Mouse (Mus musculus): ENCODE results near the gene Hist2h2ac. TPM values are rescaled to one million over a fixed set of nuclear protein-coding genes. Genes with fewer than 3 reads are reported as not detected.
"Not testable (repeated sequence)": the region's sequence is repeated elsewhere in the genome, so short reads cannot be mapped to it uniquely, and the experiment has no call there.

Gene Hist2h2ac
- total RNA-seq, 2 experiments from 2014 or later = 37.8 to 39.8 TPM

GRCm38 (mm10) chr3:96192977-96193376, 27.7 kb downstream of the Hist2h2ac start:
- no peak for DNase-seq (ENCODE audit: low spot score in 2 of 2)

DNA sequence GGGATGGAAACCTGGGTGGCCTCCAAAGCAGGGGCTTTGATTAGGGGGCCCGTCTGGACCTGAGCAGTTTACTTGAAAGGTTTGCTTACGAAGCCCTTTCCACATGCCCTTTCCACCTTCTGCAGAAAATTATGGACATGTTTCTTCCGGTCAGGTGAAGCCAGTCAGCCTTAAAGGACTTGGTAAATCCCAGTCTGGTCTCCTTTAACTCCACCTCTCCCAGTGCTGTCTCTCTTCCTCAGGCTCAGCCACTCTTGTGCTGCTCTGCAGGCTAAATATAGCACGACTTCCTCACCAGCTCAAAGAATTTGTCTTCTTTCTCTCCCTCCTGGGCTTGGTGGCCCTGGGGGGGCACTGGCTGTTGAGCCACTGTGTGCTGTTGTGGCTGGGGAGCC, 38.3 kb downstream of the Hist2h2ac start:
- no peak for DNase-seq (ENCODE audit: low spot score in 2 of 2)

GRCm38 (mm10) chr3:96181510-96182381, 38.9 kb downstream of the Hist2h2ac start:
- no peak for DNase-seq (ENCODE audit: low spot score in 2 of 2)

GRCm38 (mm10) chr3:96180727-96181477, 39.8 kb downstream of the Hist2h2ac start, which contains the start of gene Sv2a:
Sv2a (plus strand) TSS chr3:96181151.
- DNase-seq (ENCODE audit: low spot score in 2 of 2) = peak in 1 of 2 experiments; percentile 38

DNA sequence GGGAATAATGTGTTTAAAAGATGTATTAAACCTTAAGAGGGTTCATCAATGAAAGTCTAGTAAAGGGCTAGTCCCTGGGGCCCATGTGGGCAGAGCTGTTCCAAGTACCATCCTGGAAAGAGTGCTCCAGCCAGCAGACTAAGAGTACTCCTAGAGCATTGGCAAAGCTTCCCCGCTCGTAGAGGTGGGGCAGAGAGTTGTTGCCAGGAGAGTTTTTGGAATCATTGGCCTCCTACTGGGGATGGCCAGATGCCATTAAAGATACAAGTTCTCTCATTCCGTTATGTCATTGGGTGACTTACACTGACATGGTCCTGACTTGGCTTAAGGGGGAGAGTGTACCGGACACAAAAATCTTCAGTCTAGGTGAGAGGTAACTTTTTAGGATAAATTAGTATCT, 41.1 kb downstream of the Hist2h2ac start:
- DNase-seq (ENCODE audit: low spot score in 2 of 2) = no peak

- no peak for DNase-seq (ENCODE audit: low spot score in 2 of 2)
Measured at GRCm38 (mm10) chr3:96178902-96179301, 41.8 kb downstream of the Hist2h2ac start.

GRCm38 (mm10) chr3:96178427-96178826, 42.3 kb downstream of the Hist2h2ac start:
- no peak for DNase-seq (ENCODE audit: low spot score in 2 of 2)

DNA sequence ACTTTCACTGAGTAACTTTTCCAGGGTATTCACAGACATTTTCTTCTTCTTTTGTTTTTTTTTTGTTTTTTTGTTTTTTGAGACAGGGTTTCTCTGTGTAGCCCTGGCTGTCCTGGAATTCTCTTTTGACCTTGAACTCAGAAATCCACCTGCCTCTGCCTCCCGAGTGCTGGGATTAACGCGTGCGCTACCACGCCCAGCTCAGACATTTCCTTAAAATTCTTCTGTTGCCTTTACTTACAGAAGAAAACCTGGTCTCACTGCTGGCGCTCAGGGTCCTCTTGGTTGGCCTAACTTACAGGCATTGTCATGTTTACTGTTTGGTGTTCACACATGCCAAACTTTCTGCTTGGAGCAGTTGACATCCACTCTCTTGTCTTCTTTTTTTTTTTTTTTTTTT, 45.4 kb downstream of the Hist2h2ac start:
- DNase-seq (ENCODE audit: low spot score in 2 of 2) = no peak

DNA sequence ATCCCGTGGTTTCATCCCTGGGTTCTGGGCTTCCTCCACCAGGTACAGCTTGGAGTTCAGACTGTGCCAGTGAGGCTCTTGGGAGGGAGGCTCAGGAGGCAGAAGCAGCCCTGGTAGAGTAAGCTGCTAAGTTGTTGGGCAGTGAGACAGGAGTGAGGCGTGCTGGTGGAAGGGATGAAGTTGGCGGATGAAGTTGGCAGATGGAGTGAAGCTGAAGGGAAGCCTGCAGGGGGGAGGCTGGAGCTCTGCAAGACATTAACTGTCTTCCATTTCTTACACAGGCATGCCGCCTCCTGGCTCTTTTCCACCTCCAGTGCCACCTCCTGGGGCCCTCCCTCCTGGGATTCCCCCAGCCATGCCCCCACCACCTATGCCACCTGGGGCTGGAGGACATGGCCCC, 46.6 kb downstream of the Hist2h2ac start:
- DNase-seq (ENCODE audit: low spot score in 2 of 2) = not testable (repeated sequence)

DNA sequence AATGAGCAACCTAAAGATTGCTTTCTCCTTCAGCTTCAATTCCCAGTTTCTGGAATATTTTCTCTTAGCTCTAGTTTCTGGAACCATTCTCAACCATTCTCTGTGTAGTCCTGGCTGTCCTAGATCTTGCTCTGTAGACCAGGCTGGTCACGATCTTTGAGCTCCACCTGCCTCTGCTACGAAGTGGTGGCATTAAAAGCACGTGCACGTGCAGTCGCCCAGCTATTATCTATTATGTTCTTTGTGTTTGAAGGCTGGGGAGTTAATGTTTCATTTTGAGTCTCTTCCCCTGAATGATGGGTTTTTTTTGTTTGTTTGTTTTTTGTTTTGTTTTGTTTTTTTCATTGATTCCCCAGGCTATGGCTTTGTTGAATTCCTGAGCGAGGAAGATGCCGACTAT, 47.5 kb downstream of the Hist2h2ac start:
- DNase-seq (ENCODE audit: low spot score in 2 of 2) = no peak

DNA sequence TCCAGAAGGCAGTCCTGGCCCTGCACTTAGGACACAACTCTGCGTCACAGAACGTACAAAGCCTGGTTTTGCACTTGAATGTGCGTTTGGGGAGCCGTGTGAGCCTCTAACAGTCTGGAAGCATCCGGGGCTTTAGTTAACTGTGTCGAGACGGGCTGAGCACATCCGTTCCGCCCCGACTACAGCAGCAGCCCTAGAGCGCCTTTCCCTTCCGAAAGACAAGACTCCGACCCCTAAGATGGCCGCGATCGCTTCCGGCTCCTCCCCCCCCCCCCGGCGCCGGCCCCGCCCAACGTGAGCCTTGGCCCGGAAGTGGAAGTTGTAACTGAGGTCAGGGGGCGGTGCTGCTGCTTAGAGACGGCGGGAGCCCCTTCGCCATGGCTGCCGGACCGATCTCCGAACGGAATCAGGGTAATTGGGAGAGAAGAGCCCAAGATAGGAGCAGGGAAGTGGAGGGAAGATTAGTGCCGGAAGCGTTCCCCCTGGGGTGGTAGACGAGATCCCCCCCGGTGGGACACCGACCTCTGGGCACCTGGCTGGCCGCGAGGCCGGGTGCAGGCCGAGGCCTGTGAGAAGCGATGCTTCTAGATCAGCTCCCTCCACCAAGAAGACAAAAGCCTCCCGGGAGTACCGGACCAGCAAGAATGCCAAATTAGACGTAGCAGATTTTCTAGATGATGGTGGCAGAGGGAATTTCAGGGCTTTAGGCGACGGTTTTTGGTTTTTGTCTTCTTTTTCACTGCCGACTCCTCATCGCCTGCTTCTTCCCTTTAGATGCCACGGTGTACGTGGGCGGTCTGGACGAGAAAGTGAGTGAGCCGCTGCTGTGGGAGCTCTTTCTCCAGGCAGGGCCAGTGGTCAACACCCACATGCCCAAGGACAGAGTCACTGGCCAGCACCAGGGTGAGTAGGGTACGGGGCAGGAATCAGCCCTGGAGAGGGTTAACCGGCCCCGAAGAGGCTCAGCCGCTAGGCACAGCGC, 48.2 kb downstream of the Hist2h2ac start, which contains the start of gene Sf3b4:
Sf3b4 (plus strand) TSS at position 136 of the 982 bp plus-strand sequence.
- peak; percentile 79 to 81 for DNase-seq (ENCODE audit: low spot score in 2 of 2)

GRCm38 (mm10) chr3:96171583-96172196, 49.0 kb downstream of the Hist2h2ac start:
- DNase-seq (ENCODE audit: low spot score in 2 of 2) = no peak

GRCm38 (mm10) chr3:96170976-96171545, 49.6 kb downstream of the Hist2h2ac start:
- DNase-seq (ENCODE audit: low spot score in 2 of 2) = no peak

Small RNAs within 50 kb of the gene (microRNA-seq; reads per million reads assigned to microRNA genes)
- gene Gm44492 (ENCODE audit: borderline number of aligned reads in 2 of 2) = 0 reads per million in 2 experiments
- 0 reads per million in 2 experiments for gene Gm47311 (ENCODE audit: borderline number of aligned reads in 2 of 2)
- gene Gm47313 (ENCODE audit: borderline number of aligned reads in 2 of 2) = 0 reads per million in 2 experiments

Other genes starting within 250 kb of the Hist2h2ac start
- gene Plekho1, start 224.9 kb downstream of the Hist2h2ac start, total RNA-seq (2021) = 10 to 100 TPM; 20.9 to 32.2 TPM
- gene Vps45, start 162.4 kb downstream of the Hist2h2ac start, total RNA-seq (2021) = 10 to 100 TPM; 26.4 to 31.4 TPM
- gene Otud7b, start 116.4 kb downstream of the Hist2h2ac start, total RNA-seq (2021) = 10 to 100 TPM; 32.1 to 35.0 TPM
- 10 to 100 TPM; 19.4 to 28.7 TPM for gene Mtmr11, start 58.9 kb downstream of the Hist2h2ac start, total RNA-seq (2021)
- gene Sf3b4, start 48.5 kb downstream of the Hist2h2ac start, total RNA-seq (2021) = 10 to 100 TPM; 56.6 to 57.0 TPM
- gene Sv2a, start 39.7 kb downstream of the Hist2h2ac start, total RNA-seq (2021) = 1 to 10 TPM; 9.3 to 9.4 TPM
- gene Bola1, start 1.2 kb downstream of the Hist2h2ac start, total RNA-seq (2021) = 10 to 100 TPM; 30.3 to 35.8 TPM
- gene Hist2h2ab, start 1.0 kb downstream of the Hist2h2ac start, total RNA-seq (2021) = 1 to 10 TPM; 4.9 to 5.1 TPM
- 10 to 100 TPM; 17.3 to 19.9 TPM for gene Hist2h2be, start 239 bp upstream of the Hist2h2ac start, total RNA-seq (2021)
- 10 to 100 TPM; 17.4 to 18.8 TPM for gene Hist2h3c2, start 18.2 kb upstream of the Hist2h2ac start, total RNA-seq (2021)
- gene Hist2h2aa2, start 19.4 kb upstream of the Hist2h2ac start, total RNA-seq (2021) = 100 to 1,000 TPM; 358 to 442 TPM
- 1 to 10 TPM; 7.7 to 9.6 TPM for gene Hist2h2aa1, start 24.6 kb upstream of the Hist2h2ac start, total RNA-seq (2021)
- gene Hist2h3c1, start 25.8 kb upstream of the Hist2h2ac start, total RNA-seq (2021) = not detected
- 10 to 100 TPM; 21.2 to 22.1 TPM for gene Hist2h4, start 42.4 kb upstream of the Hist2h2ac start, total RNA-seq (2021)
- gene Hist2h3b, start 47.8 kb upstream of the Hist2h2ac start, total RNA-seq (2021) = 10 to 100 TPM; 37.9 to 43.2 TPM
- gene Hist2h2bb, start 48.9 kb upstream of the Hist2h2ac start, total RNA-seq (2021) = 10 to 100 TPM; 52.7 to 54.1 TPM
- 1 to 10 TPM; 2.0 to 3.3 TPM for gene Fcgr1, start 73.1 kb upstream of the Hist2h2ac start, total RNA-seq (2021)
- gene BC107364, start 231.4 kb upstream of the Hist2h2ac start, total RNA-seq (2021) = not detected

Measured in adrenal gland, adult 18-20 months (tissue).